Mouse (Mus musculus) myocyte (in vitro differentiated cells): ENCODE measurements around the gene Znhit3.

Experiments used
- CEBPB ChIP-seq: IDR thresholded peaks from 2 replicates; pipeline ENCODE4 v1.6.1; 2011; ENCODE audit warnings: mild to moderate bottlenecking, moderate library complexity; ENCODE audit not compliant: poor library complexity, insufficient read depth, severe bottlenecking
- E2F4 ChIP-seq: IDR thresholded peaks from one replicate; pipeline ENCODE4 v1.6.1; 2011; ENCODE audit warnings: mild to moderate bottlenecking, control low read depth, moderate library complexity; ENCODE audit not compliant: insufficient read depth
- MAX ChIP-seq: IDR thresholded peaks from one replicate; pipeline ENCODE4 v1.6.1; 2011; ENCODE audit warnings: low read depth, mild to moderate bottlenecking, control low read depth
- MYOG ChIP-seq, 3 experiments: IDR thresholded peaks; one replicate each; pipeline ENCODE4 v1.6.1; 2011; ENCODE audit warnings: control low read depth in 2 of 3, low read depth in 2 of 3, mild to moderate bottlenecking in 2 of 3; ENCODE audit not compliant: insufficient read length in 2 of 3, control insufficient read depth in 1 of 3, insufficient read depth in 1 of 3
- POLR2A ChIP-seq: IDR thresholded peaks from one replicate; pipeline ENCODE4 v1.6.1; 2011; ENCODE audit warnings: low read depth, mild to moderate bottlenecking, control low read depth, moderate library complexity; ENCODE audit not compliant: insufficient read length
- POLR2AphosphoS2 ChIP-seq: IDR thresholded peaks from one replicate; pipeline ENCODE4 v1.6.1; 2011; ENCODE audit warnings: low read depth, control low read depth; ENCODE audit not compliant: insufficient read length
- SRF ChIP-seq: IDR thresholded peaks from one replicate; pipeline ENCODE4 v1.6.1; 2011; ENCODE audit warnings: low read depth; ENCODE audit not compliant: control insufficient read depth, insufficient read length
- TCF12 ChIP-seq: IDR thresholded peaks from one replicate; pipeline ENCODE4 v1.6.1; 2011; ENCODE audit warnings: mild to moderate bottlenecking, control low read depth; ENCODE audit not compliant: poor library complexity, insufficient read depth, severe bottlenecking
- TCF3 ChIP-seq: IDR thresholded peaks from one replicate; pipeline ENCODE4 v1.6.1; 2011; ENCODE audit warnings: low read depth, control low read depth; ENCODE audit not compliant: insufficient read length
- USF1 ChIP-seq: IDR thresholded peaks from one replicate; pipeline ENCODE4 v1.6.1; 2011; ENCODE audit warnings: low read depth, mild to moderate bottlenecking, control low read depth, moderate library complexity

GRCm38 (mm10) chr11:84945841-84946240, 29.7 kb upstream of the Znhit3 start:
- TF ChIP-seq MYOG (IDR thresholded peaks at IDR 0.05; ENCODE audit: control insufficient read depth in 1 of 3, insufficient read depth in 1 of 3, insufficient read length in 2 of 3, low read depth in 2 of 3) (no peak), POLR2A (no peak), MAX (no peak), POLR2AphosphoS2 (no peak), USF1 (no peak), CEBPB (no peak), TCF3 (no peak), SRF (no peak), E2F4 (no peak), TCF12 (no peak)
